Comparison of ENCODE assay signal across 23 mouse cellular contexts in the genomic region with DNA sequence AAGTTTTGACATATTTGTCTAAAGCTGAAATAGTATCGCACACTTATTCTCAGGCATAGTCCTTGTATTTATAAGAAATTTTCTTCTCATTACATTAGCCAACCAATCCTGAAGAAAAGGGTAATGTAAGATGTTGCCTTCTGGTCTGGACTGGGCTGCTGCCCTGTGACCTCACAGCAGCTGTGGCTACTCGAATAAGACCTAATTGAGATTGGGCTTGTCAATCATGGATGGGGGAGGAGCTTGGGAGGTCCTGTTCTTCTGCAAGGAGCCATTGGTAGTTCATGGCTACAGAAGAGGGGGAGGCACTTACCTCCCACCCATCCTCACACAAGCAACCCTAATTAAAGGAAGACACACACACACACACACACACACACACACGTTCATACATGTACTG. TPM values are rescaled to one million over a fixed set of nuclear protein-coding genes. Genes with fewer than 3 reads are reported as not detected.
DNase-seq lines count a peak whose midpoint lies in the region; ATAC-seq and TF ChIP-seq lines count a peak whose summit lies in the region.
"Had no signal": no experiment of that assay in that cellular context is flagged by ENCODE, and none has a peak within 500 bp of the region (broad histone marks: within the 10 kb centered on the region; RNA-seq: fewer than 3 reads in every experiment).

No protein-coding gene starts in this region.

- H3K4me3 ChIP-seq in lung, postnatal 0 days (ENCODE audit: low read depth, low read length) = no peak overlapping the region
- no peak overlapping the region for H3K4me3 ChIP-seq in midbrain, embryonic 14.5 days (replicated peaks; ENCODE audit: low read depth, low read length)
- no peak overlapping the region for H3K4me3 ChIP-seq in forebrain, embryonic 14.5 days (ENCODE audit: low read depth, low read length)
- H3K4me3 ChIP-seq: embryonic facial prominence, embryonic 13.5 days; forebrain, embryonic 12.5 days; heart, embryonic 10.5 days; hindbrain, embryonic 15.5 days had no signal

- H3K4me2 ChIP-seq in lung, postnatal 0 days (replicated peaks; ENCODE audit: low read depth, low read length) = no peak overlapping the region
- no peak overlapping the region for H3K4me2 ChIP-seq in midbrain, embryonic 14.5 days (ENCODE audit: low read length)
- H3K4me2 ChIP-seq in forebrain, embryonic 14.5 days (ENCODE audit: low read length) = no peak overlapping the region
- H3K4me2 ChIP-seq: embryonic facial prominence, embryonic 13.5 days; forebrain, embryonic 12.5 days; hindbrain, embryonic 15.5 days had no signal

- H3K27ac ChIP-seq in lung, postnatal 0 days (ENCODE audit: low read length) = no peak overlapping the region
- H3K27ac ChIP-seq in midbrain, embryonic 14.5 days (replicated peaks; ENCODE audit: low read depth, low read length) = no peak overlapping the region
- no peak overlapping the region for H3K27ac ChIP-seq in forebrain, embryonic 14.5 days (ENCODE audit: low read depth, low read length)
- H3K27ac ChIP-seq: forebrain, embryonic 12.5 days; hindbrain, embryonic 15.5 days had no signal

- no peak for ATAC-seq in lung, postnatal 0 days
- ATAC-seq in midbrain, embryonic 14.5 days (ENCODE audit: low FRiP score, low TSS enrichment) = no peak
- no peak for ATAC-seq in forebrain, embryonic 14.5 days
- ATAC-seq: CD4-positive, CD25-positive, alpha-beta regulatory T cell, adult 4 months had no signal

- H3K4me1 ChIP-seq in lung, postnatal 0 days (ENCODE audit: insufficient read depth, low read depth, low read length) = no peaks in the 10 kb centered on the region
- H3K4me1 ChIP-seq in midbrain, embryonic 14.5 days (ENCODE audit: control insufficient read depth, insufficient read depth, low read length) = no peaks in the 10 kb centered on the region
- no peaks in the 10 kb centered on the region for H3K4me1 ChIP-seq in forebrain, embryonic 14.5 days (ENCODE audit: control insufficient read depth, insufficient read depth, low read length)
- H3K4me1 ChIP-seq: embryonic facial prominence, embryonic 13.5 days; forebrain, embryonic 12.5 days; hindbrain, embryonic 15.5 days had no signal

- no peaks in the 10 kb centered on the region for H3K9me3 ChIP-seq in lung, postnatal 0 days (ENCODE audit: low read length)
- H3K9me3 ChIP-seq in midbrain, embryonic 14.5 days (ENCODE audit: control insufficient read depth, low read length) = no peaks in the 10 kb centered on the region
- H3K9me3 ChIP-seq in forebrain, embryonic 14.5 days (replicated peaks; ENCODE audit: control insufficient read depth, low read length) = no peaks in the 10 kb centered on the region
- H3K9me3 ChIP-seq: embryonic facial prominence, embryonic 13.5 days; forebrain, embryonic 12.5 days; heart, embryonic 10.5 days; hindbrain, embryonic 15.5 days had no signal

- intact Hi-C loops in heart, postnatal 36 days (cut with DNase I) = no loop called here

- H3K36me3 ChIP-seq in lung, postnatal 0 days (ENCODE audit: insufficient read depth, low read length) = no peaks in the 10 kb centered on the region
- H3K36me3 ChIP-seq in midbrain, embryonic 14.5 days (ENCODE audit: control insufficient read depth, insufficient read depth, low read length) = no peaks in the 10 kb centered on the region
- H3K36me3 ChIP-seq in forebrain, embryonic 14.5 days (ENCODE audit: control insufficient read depth, insufficient read depth, low read length) = no peaks in the 10 kb centered on the region
- H3K36me3 ChIP-seq: embryonic facial prominence, embryonic 13.5 days; forebrain, embryonic 12.5 days; G1E; hindbrain, embryonic 15.5 days had no signal

- H3K9ac ChIP-seq in lung, postnatal 0 days (replicated peaks; ENCODE audit: low read depth) = no peak overlapping the region
- H3K9ac ChIP-seq in midbrain, embryonic 14.5 days (replicated peaks; ENCODE audit: low read length) = no peak overlapping the region
- no peak overlapping the region for H3K9ac ChIP-seq in forebrain, embryonic 14.5 days (ENCODE audit: low read length)
- H3K9ac ChIP-seq: embryonic facial prominence, embryonic 13.5 days; forebrain, embryonic 12.5 days; forebrain, postnatal 0 days; hindbrain, embryonic 15.5 days had no signal

- peak; percentile 55 for DNase-seq in embryo, embryonic 10 days (ENCODE audit: low spot score)
- DNase-seq in embryo, embryonic 9.5 days (ENCODE audit: extremely low spot score) = no peak
- peak; percentile 25 for DNase-seq in MN1 (ENCODE audit: low spot score)
- DNase-seq in lung, postnatal 0 days (ENCODE audit: low spot score) = peak; percentile 32
- DNase-seq in lung, postnatal 36 days = peak; percentile 61
- no peak for DNase-seq in midbrain, embryonic 14.5 days
- DNase-seq in forebrain, embryonic 14.5 days (ENCODE audit: low spot score) = no peak
- no peak for DNase-seq in heart, postnatal 36 days
- DNase-seq: adrenal gland, postnatal 14 days; B cell, adult 2 months; cerebellum, adult 11-12 months; cerebellum, adult 9-10 months; cerebellum, postnatal 36 days; forebrain, postnatal 0 days; gastrocnemius, postnatal 14 days; heart, postnatal 10 days had no signal

- 66% methylated on average over 3 of the region's 3 CpGs for WGBS in lung, postnatal 0 days
- WGBS in midbrain, embryonic 14.5 days = 79% methylated on average over 3 of the region's 3 CpGs
- WGBS in forebrain, embryonic 14.5 days = 77% methylated on average over 3 of the region's 3 CpGs

- TF ChIP-seq CTCF in lung, postnatal 0 days (IDR thresholded peaks at IDR 0.05) = no peak

- no peaks in the 10 kb centered on the region for H3K27me3 ChIP-seq in lung, postnatal 0 days (replicated peaks; ENCODE audit: insufficient read depth, low read length)
- no peaks in the 10 kb centered on the region for H3K27me3 ChIP-seq in midbrain, embryonic 14.5 days (ENCODE audit: control insufficient read depth, insufficient read depth, low read length)
- H3K27me3 ChIP-seq in forebrain, embryonic 14.5 days (replicated peaks; ENCODE audit: control insufficient read depth, insufficient read depth, low read length) = no peaks in the 10 kb centered on the region
- H3K27me3 ChIP-seq: embryonic facial prominence, embryonic 13.5 days; hindbrain, embryonic 15.5 days had no signal

- TF ChIP-seq EP300 in lung, postnatal 0 days (IDR thresholded peaks at IDR 0.05) = no peak

RNA-seq across cellular contexts. Expression of a gene that starts 27.1 kb away (rescaled TPM):
- polyA plus RNA-seq in lung, postnatal 0 days (2015; fragmentation: Nextera tagmentation; extraction: Ambion mirVana) = 35.1 and 35.9 TPM in 2 replicates
- polyA plus RNA-seq in midbrain, embryonic 14.5 days (2014; fragmentation: Nextera tagmentation; extraction: Ambion mirVana) = 35.9 and 39.6 TPM in 2 replicates
- polyA plus RNA-seq in forebrain, embryonic 14.5 days (2014; fragmentation: Nextera tagmentation; extraction: Ambion mirVana) = 10.4 and 15.2 TPM in 2 replicates
- total RNA-seq in heart, postnatal 36 days (2021) = 10 to 100 TPM; 11.9 to 16.1 TPM
- total RNA-seq: hematopoietic stem cell, adult 5-6 weeks had no signal
- polyA plus RNA-seq: G1E had no signal

Comparison
In these comparisons a context has a peak if more than half of its experiments do, and no peak if none do; other contexts are left out.
1. DNase-seq: peak in embryo, embryonic 10 days (single experiment), MN1 (single experiment), lung, postnatal 0 days (single experiment) and lung, postnatal 36 days (single experiment); none in embryo, embryonic 9.5 days (single experiment), midbrain, embryonic 14.5 days (single experiment), forebrain, embryonic 14.5 days (single experiment) and heart, postnatal 36 days (0 of 2).